Mouse (Mus musculus) stomach, postnatal 0 days (tissue): ENCODE data around the gene Ski.

ENCODE experiments used
- CTCF ChIP-seq: IDR thresholded peaks from 2 replicates; pipeline ENCODE4 v1.5.1; 2016; ENCODE audit warnings: antibody characterized with exemption, low read depth, mild to moderate bottlenecking, moderate library complexity
- EP300 ChIP-seq: optimal IDR thresholded peaks from 2 replicates; pipeline ENCODE3; 2016; ENCODE audit warnings: antibody characterized with exemption

- TF ChIP-seq CTCF (no peak), EP300 (no peak)
Measured at GRCm38 (mm10) chr4:155214793-155215192, 7.6 kb downstream of the Ski start.
